Mouse (Mus musculus) G1E (cell line): ENCODE results near the gene Sstr3.

Experiments used
- CTCF ChIP-seq: IDR thresholded peaks from 2 replicates; pipeline ENCODE4 v1.5.1; 2012; ENCODE audit warnings: low read depth, low read length, inconsistent platforms, mixed read lengths
- GATA1 ChIP-seq: IDR thresholded peaks from 2 replicates; pipeline ENCODE4 v1.6.1; 2012; ENCODE audit warnings: borderline replicate concordance, low read length, inconsistent platforms, mixed read lengths
- POLR2AphosphoS5 ChIP-seq: IDR thresholded peaks from 2 replicates; pipeline ENCODE4 v1.6.1; 2012; ENCODE audit warnings: low read depth, low read length, inconsistent platforms; ENCODE audit not compliant: insufficient replicate concordance
- TAL1 ChIP-seq: conservative IDR thresholded peaks from 2 replicates; pipeline ENCODE4 v1.6.1; 2012; ENCODE audit warnings: low read depth, low read length, inconsistent platforms, mixed read lengths

GRCm38 (mm10) chr15:78544041-78544440, 444 bp downstream of the Sstr3 start:
- TF ChIP-seq CTCF (no peak), GATA1 (no peak), TAL1 (no peak), POLR2AphosphoS5 (no peak)
